Mouse (Mus musculus) spleen, postnatal 36 days (tissue): ENCODE measurements around the gene Snw1.
"Not testable (repeated sequence)": the region's sequence is repeated elsewhere in the genome, so short reads cannot be mapped to it uniquely, and the experiment has no call there.

Experiments used
- DNase-seq, 2 experiments: peaks; one replicate each; pipeline ENCODE4 v3.0.0; 2022; ENCODE audit warnings: low spot score in 2 of 2, mixed read lengths in 1 of 2

Snw1 gene

DNA sequence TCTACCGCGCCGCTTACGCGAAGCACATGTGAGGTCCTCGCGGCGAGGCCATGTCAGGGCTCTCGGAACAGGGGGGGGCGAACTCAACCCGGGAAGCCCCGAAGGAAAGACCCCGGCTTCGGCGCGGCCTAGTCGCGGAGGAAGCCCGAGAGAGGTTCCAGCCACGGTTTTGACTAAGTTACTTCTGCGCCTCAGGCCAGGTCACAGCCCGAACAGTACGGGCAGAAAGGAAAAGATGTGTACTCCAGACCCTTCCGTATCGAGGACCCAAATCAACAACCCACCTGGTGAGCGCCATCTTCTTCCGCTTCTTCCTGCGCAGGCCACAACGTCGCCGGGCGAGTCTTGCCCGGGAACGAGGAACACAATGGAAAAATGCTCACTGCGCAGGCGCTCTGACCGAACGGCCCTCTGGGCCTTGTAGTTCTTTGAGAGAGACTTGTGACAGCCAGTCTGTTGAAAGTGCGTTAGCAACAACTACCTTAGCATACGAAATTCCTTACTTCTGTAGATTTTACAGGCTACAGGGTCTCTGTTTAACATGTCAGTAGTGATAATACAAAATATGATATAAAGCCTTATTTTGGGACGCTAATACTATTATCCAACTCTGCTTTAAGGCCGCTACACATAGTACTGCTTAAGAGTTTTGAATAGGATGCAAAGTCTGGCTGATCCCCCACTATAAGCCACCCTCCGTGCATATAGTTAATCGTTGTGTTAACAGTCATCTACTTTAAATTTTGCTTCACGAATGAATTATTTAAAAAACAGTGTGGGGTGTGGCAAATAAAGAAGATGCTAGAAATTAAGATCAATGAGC lies at the start of gene Snw1:
Gene Snw1, minus strand, starts transcription at position 311 of the 823 bp plus-strand sequence.
- peak; percentile 93 to 95 for DNase-seq

DNA sequence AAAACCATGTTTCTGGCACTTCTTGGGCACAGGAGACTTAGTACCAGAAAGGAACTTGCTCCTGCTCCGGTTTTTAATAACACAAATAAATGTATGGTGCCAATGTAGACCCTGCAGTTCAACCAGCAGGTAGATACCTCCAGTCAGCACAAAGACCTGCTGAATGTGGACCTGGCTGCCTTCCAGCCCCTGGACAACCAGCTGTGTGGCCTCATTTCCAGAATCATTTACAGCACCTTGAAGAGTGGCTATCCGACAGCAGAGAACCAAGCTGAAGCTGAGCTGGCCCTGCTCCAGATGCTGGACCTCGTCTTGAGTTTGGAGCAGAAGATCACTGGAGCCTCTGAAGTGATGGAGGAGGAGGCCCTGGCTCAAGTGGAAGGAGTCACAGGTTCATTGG lies 47.5 kb upstream of the Snw1 start:
- not testable (repeated sequence) for DNase-seq

DNA sequence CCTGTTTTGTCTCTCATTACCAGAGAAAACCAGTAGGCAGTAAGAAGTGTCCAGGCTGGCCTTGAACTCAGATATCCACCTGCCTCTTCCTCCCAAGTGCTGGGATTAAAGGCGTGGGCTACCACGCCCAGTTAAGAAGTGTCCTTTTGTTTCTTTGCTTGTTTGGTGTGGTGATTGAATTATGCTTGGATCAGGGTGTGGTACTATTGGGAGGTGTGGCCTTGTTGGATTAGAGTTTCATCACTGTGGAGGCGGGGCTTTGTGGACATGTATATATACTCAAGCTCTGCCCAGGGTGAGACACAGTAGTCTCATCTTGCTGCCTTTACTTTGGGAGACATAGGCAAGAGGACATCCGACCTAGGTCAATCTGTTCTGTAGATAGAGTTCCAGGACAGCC lies 41.9 kb upstream of the Snw1 start, which contains the start of gene Gm8300:
Gene Gm8300, plus strand, starts transcription at position 301 of the 400 bp plus-strand sequence.
- not testable (repeated sequence) for DNase-seq

DNA sequence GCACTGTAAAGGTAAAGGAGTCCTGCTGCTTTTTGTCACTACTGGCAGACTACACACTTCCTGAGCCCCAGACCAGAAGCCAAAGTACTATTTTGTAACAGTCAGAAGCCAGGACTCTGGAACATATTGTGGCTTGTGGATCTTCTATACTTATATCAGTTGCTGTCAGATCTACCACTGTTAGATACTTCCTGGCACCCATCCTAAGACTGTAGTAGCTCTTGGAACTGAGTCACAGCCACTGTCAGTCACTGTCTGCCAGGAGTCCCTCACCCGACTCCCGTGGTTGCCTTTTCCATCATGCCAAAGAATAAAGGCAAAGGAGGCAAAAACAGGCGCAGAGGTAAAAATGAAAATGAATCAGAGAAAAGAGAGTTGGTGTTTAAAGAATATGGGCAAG lies 22.3 kb upstream of the Snw1 start, which contains the start of gene Gm5788:
Gene Gm5788, plus strand, starts transcription at position 301 of the 400 bp plus-strand sequence.
- DNase-seq: not testable (repeated sequence)

DNA sequence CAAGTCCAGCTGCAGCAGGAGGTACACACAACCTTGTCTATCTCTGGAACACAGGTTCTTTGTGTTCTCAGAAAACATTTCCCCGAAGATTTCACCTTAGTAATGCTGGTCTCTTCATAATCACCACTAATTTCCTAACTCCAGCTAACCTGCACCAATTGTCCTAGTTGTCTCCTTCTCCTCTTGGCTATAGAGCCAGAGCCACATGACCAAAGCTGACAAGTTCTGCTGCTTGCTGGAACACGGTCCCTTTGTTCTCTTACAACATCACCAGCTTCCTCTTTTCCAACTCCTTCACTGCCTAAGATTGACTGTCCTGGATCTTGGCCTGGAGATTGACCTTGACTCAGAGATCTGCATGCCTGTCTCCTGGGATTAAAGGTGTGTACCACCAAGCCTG lies 16.6 kb upstream of the Snw1 start:
- DNase-seq: not testable (repeated sequence)

DNA sequence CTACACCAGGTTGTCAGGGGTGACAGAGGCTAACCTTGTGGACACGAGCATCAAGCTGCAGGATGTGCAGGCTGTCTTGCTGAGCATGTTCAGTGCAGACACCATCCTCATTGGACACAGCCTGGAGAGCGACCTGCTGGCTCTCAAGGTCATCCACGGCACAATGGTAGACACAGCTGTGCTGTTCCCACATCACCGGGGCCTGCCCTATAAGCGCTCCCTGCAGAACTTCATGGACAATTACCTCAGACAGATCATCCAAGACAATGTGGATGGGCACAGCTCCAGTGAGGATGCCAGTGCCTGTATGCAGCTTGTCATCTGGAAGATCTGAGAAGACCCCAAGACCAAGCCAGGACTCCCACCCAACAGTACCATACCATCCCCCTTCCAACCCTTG lies 10.4 kb upstream of the Snw1 start:
- not testable (repeated sequence) for DNase-seq

DNA sequence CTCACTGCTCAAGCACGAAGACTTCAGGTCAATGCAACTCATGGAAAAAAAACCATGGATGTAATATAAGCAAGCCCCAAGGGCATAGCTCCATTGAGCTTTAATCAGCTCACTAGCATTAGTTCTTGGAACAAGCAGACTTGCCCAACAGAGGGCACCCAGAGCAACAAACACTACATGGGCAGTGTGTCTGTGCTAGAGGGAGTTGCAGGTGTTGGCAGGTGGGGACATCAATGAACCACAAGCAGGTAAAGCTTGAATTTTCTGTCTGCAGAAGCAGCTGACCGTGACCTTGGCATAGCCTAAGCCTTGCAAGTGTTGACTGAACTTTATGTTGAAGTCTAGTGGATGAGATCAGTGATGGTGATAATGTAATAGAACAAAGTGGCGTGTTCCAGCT lies 2.7 kb upstream of the Snw1 start:
- DNase-seq: no peak

DNA sequence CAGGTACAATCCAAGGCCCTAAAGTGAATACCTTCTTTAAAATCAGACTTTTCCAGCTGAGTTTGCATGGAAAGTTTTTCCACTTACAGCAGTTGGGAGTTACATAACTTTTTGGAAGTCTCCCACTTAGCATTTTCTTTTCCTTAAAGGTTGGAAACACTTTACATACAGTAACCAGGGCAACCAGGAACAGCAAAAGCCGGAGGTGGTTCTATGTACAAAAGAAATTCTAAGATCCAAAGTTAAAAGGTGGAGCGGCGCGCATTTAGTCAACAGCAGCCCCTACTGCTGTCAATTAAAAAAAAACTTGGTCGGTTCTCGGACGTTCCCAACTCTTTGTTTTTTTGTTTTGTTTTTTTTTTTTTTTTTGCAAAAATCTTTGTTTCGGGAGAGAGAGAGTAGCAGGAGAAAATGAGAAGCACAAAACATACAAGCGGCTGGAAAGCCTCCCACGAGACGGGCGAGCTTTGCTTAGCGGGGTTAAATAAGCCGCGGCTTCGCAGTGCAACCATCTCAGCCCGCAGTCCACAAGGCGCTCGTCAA lies 582 bp downstream of the Snw1 start:
- no peak for DNase-seq

DNA sequence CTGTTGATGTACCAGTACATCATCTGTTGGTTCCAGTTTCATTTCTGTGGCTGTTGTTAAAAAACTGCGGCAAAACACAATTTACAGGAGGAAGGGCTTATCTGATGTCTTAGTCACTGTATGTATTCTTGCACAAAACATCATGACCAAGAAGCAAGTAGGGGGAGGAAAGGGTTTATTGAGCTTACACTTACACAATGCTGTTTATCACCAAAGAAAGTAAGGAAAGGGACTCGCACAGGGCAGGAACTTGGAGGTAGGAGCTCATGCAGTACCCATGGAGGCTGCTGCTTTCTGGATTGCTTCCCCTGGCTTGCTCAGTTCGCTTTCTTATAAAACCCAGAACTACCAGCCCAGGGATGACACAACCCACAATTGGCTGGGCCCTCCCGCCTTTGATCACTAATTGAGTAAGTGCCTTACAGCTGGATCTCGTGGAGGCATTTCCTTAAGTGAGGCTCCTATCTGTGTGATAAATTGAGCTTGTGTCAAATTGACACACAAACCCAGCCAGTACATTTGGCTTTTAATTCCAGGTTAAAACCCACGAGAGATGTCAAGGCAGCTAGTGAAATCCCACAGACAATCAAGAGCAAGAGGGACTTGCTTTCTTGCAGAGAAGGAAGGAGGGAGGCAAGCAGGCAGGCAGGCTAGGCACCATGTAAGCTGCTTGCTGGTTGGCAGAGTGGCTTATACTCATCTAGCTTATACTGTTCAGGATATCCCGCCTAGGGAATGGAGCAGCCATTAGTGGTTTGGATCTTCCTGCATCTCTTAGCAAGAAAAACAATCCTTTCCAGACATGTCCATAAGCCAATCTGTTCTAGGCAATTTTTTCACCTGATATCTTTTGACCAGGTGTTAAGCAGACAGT lies 1.6 kb downstream of the Snw1 start:
- no peak for DNase-seq

DNA sequence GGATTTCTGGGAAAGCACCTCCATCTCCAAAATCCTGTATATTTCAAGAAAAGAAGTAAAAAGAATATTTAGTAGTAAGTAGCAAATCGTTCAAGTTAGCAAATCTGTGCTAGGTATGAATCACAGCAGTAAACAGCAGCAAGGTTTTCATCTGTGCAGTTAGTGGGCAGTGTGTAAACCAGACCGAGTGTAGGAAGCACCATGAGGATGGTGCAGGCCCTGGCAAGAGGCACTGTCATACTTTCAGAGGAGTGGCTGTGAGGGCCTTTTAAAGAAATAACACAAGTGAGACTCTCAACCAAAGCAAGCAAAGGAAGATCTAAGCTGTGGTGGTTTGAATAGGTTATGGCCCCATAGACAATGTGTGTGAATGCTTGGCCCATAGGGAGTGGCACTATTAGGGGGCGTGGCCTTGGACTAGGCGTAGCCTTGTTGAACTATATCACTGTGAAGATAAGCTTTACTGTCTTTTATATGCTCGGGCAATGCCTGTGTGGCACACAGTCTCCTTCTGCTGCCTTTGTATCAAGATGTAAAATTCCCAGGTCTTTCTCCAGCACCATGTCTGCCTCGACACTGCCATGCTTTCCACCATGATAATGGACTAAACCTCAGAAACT lies 7.3 kb downstream of the Snw1 start:
- DNase-seq: no peak

DNA sequence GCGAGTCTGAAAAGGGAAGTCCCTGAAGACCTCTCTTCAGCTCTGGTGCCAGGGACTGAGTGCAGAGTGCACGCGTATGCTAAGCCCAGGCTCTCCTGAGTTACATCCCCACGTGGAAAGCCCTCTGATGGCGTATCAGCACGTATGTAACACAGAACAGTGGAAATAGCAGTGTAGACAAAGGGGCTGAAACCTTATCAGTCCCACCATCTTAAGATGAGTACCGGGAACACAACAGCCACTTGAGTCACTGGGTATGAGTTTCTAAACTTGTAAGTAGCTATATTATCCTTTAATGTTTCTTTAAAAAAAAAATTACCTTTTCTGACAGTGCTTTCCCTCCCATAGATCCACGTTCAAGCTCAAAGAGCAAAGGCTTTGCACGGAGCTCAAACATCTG lies 22.6 kb downstream of the Snw1 start:
- no peak for DNase-seq

DNA sequence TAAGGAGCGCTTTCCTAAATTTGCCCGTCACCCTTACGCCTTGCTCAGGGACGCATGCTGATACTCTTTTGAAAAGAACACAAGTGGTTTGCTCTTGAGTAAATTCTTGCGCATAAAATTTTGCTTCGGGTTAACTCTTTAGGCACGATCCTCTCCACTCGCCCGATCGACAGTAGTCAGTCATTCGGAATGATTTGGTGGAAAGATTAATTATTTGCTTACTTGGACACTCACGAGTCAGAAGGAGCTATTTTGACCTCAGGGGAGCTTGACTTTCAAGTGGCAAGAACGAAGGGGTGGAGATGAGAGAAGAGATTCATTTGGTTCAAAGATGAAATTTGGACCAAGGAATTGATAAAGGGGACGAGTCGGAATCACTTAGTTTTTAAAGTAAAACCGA lies 27.9 kb downstream of the Snw1 start:
- DNase-seq: no peak

DNA sequence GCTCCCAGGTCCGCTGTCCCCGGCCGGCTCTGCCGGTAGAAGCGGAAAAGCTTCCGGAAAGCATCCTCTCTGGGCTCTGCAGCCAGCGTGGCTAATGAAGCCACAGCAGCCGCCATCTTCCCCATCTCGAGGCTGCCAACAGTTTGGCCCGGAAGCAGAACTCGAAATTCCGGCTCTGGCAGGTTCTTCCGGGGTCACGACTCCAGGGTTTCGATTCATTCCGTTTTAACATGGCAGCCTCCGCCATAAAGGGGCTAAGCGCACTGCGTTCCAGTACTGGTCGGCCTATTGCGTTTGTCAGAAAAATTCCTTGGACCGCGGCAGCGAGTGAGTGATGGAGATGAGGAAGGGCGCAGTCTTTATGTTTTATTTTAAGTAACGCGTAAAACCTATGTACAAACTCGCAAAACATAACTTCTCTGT lies 28.4 kb downstream of the Snw1 start, which contains the start of the genes Slirp and Alkbh1:
Gene Slirp, plus strand, starts transcription at position 197 of the 423 bp plus-strand sequence.
Gene Alkbh1, minus strand, starts transcription at position 318 of the 423 bp plus-strand sequence.
- DNase-seq: peak; percentile 86 to 87

DNA sequence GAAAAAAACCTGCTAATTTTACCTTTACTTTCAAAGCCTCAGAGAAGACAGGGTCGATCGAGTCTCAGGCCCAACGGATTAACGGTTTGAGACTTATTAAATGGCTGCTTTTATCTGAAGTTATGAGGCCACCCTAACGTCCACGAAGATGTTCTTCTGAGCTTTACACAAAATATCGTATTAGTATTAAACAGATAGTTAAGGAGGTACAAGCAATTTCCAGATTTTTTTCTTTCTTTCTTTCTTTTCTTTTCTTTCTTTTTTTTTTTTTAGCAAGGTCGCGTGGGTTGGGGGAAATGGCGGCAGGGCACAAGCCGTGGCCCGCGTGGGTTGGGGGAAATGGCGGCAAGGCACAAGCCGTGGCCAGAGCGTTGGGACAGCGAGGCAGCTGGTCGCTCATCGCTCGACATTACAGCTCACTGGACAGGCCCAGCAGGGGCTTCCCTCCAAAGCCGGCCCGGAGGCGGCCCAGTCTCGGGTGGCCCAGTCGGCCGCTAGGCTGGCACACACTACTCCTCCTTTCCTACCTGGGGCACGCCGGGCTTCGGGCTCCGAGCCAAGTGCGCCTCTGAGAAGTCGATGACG lies 28.9 kb downstream of the Snw1 start:
- no peak for DNase-seq

DNA sequence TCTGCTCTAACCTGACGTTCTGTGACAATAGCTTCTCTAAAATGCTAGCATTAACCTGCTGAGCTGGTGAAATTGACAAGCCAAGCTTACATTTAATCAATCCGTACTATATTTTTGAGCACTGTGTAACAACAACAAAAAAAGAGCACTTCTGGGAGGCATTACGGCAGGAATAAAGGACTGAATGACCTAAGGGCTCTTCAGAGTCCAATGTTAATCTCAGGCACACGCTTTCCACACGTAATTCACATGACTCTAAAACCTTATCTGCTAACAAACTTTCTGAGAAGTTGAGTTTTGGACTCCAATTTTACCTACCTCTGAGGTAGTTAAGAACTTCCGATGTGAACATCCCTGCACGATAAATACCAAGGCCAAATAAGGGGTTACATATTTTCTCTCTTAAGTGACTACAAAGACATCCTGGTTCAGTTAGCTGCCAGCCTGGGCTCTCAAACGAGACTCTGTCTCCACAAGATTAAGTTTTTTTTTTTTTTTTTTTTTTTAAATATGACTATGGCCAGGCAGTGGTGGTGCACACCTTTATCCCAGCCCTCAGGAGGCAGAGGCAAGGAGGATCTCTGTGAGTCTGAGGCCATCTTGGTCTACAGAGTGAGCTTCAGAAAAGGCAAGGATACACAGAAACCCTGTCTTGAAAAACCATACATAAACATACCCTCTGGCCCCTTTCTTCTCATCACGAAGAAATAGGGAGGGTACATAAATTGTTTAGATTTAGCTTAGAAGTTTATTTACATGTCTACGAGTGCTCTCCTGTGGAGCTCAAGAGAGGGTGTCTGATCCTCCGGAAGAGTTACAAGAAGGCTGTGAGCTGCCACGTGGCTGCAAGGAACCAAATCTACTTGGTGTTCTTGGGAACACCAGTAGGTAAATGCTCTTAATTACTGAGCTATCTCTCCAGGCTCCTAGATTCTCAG lies 29.6 kb downstream of the Snw1 start:
- no peak for DNase-seq

DNA sequence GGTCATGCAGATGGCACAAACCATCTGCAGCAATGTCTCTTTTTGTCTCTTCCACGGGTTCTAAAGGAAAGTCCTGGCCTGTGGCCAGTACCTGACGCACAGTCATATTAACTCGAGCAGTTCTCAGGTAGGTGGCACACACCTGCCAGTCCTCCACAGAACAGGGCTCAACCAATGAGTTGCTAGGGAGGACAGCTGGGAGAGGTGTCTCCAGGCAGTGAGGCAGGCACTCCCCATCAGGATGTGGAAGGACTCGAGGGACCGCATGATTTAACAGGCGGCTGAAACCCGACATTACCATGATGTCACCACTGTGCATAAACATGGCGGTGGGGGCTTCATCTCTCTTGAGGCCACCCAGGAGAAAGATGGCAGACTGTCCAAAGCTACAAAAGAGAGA lies 43.2 kb downstream of the Snw1 start:
- DNase-seq: no peak

DNA sequence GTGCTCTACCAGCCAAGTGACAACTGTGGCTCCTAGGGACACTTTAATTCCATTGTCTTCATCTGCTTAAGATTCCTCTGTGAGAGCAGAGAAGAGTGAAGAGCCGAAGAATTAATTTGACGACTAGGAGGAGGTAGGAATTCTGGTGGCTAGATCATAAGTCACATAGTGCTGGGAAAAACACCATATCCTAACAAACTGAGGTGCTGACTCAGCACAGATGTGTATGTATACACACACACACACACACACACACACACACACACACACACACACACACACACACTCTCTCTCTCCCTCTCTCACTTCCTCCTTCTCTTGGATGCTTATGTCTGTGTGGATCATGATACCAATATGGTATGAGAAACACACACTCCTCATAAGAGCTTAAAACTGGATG lies 43.8 kb downstream of the Snw1 start:
- no peak for DNase-seq

DNA sequence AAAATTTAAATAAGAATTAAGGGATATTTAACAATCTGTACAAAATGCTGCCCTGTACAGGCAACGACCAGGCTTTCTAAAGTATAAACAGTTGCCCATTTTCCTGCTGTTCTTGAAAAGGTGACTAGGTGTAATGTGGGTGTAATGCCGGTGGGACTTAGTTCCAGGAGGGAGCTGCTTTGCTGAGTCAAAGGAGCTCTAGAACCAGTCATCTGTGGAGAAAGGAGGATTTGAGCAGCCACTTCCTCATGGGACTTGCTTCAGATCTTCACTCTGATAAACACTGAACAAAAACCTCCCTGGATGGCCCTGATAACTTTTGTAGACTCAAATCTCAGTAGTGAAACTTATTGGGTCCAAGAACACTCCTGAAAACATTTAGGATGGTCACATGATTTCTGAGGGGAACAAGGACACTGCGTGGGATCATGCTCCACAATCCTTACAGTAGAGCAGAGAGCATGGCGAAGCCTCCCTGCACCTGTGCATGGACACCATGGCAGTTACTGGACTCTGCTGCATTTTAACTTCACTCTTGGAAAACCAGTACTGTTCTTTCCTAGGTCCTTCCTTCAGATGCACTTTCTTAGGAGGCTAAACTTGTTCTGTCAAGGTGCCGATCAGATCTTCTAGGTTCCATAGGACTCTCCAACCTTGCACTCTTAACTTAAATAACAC lies 45.6 kb downstream of the Snw1 start:
- DNase-seq: no peak

DNA sequence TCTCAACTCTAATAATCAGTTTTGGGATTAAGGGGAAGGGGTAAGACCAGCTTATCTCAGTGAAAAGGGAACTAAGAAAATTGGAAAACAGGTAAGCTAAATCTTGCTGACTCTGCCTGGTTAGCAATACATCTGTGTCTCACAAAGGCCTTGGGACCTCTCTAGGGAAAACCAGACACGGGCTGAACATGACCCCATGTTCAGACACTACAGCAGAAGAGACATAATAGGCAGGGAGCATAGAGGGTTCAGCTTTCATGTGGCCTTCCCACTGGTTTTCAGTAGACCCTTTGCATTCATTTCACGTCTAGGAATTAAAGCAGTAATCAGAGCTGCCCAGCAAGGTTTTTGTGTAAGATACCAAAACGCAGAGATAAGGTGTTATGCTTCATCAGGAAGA lies 47.6 kb downstream of the Snw1 start:
- DNase-seq: no peak

DNA sequence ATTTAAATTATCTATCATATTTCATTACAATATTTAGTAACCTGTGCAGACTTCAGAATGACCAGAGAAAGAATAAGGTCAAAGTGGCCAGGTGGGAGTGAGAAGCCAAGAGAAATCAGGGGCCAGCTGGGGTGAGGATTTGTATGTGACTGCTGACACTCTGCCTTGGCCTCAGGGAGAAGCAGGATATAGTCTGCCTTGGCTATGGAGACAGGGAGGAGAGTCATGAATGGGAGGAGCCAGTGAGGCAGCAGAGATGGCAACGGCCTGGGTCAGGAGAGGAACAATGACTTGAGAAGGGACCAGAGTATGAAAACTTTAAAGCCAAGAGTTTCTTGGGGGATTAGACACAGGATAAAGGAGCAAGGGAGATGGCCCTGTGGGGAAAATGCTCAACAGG lies 48.4 kb downstream of the Snw1 start:
- DNase-seq: no peak
